Mouse (Mus musculus) left cerebral cortex, postnatal 36 days (tissue): ENCODE measurements around the gene Klf2. TPM values are rescaled to one million over a fixed set of nuclear protein-coding genes. Genes with fewer than 3 reads are reported as not detected.

ENCODE experiments used
- DNase-seq, 2 experiments: peaks; one replicate each; pipeline ENCODE4 v3.0.0; 2021 to 2022; ENCODE audit warnings: low spot score in 2 of 2, mixed read lengths in 1 of 2
- intact Hi-C: fragments of 180-260 bp; cut with DNase I; formaldehyde crosslinking; loops from one replicate; pipeline ENCODE4 v1.15.1; 2025
- total RNA-seq, 2 experiments: library from RNA; stranded (reverse); gene quantifications; 2 replicates each; pipeline ENCODE4 v1.2.3; 2021

The Klf2 gene
- total RNA-seq, 2 experiments from 2014 or later = 13.5 to 22.2 TPM

DNA sequence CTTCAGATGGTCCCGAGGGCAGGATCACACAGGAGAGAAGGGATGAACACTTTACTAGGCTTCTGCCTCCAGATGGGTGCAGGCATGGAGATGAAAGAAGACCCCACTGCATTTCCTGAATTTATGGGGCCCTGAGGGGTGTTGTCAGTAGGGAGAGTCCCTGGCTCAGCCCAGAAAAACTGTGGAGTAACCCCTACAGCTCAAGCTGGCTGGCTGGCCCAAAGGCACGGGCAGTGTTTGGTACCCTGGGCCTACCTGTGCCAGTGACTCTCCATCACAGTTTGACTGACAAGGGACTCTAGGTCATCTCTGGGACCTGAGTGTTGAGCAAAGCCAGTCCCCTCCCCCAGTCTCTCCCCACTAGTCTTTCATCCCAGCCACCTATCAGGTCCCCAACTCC lies 5.9 kb downstream of the Klf2 start:
- intact Hi-C loops = no loop called here
- DNase-seq = no peak

DNA sequence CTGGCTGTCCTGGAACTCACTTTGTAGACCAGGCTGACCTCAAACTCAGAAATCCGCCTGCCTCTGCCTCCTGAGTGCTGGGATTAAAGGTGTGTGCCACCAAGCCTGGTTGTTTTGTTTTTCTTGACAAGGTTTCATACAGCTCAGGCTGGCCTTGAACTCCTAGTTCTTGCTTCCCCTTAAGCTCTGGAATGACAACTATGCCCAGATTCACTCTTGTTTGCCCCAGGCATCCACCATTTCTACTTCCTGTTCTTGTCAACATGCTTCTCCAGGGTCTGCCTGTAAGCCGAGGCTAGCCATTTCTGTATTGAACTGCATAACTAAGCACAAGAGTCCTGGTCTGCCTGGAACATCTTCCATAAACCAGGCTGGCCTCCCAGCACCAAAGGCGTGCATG lies 10.3 kb downstream of the Klf2 start:
- intact Hi-C loops = no loop called here
- no peak for DNase-seq

DNA sequence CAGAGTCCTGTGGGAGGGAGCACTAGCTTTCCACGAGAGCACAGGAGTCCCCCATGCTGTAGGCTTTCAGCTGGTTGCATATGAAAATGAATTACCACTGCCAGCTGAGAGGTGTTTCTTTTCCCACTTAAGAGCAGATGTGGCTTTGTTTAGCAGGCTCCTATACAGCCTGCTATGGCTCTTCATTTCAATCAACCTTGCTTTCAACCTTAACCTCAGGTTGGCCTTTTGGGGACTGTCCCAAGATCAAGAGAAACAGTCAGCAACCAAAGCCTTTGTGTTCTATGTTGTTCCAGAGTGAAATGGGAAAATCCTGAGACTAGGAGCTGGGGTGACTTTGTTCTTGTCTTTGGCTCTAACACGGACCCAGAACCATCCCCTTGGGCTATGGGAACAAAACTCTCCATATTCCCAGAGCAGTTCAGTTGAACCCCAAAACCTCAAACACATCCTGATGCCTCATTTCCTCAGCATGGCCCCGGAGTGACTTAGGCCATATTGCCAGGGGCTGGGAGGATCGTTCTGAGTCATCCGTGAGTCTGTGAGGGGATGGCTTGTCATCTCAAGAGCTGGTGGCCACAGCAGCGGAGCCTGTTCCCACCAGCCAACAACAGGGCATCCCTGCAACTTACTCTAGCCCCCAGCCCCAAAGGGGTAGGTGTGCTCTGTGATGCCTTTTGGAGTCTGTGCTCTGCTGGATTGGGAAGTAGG lies 12.1 kb downstream of the Klf2 start:
- intact Hi-C loops = no loop called here
- no peak for DNase-seq

DNA sequence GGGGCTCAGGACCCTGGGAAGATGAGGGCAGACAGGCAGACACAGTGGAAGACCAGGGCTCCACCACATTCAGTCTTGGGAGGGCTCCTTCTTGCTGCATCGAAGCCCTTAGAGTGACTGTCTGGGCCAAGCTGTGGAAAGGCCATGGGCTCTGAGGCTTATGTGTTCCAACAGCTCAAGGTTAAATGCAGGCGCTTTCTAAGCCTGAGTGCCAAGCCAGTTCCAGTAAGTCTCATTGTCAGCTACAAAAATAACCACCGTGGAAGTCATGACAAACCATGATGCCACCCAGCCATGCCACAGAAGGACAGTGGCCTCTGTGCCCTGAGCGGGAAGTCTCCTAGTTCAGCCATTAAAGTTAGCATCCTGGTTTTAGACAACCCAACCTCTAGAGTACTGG lies 12.8 kb downstream of the Klf2 start:
- intact Hi-C loops = no loop called here
- no peak for DNase-seq

DNA sequence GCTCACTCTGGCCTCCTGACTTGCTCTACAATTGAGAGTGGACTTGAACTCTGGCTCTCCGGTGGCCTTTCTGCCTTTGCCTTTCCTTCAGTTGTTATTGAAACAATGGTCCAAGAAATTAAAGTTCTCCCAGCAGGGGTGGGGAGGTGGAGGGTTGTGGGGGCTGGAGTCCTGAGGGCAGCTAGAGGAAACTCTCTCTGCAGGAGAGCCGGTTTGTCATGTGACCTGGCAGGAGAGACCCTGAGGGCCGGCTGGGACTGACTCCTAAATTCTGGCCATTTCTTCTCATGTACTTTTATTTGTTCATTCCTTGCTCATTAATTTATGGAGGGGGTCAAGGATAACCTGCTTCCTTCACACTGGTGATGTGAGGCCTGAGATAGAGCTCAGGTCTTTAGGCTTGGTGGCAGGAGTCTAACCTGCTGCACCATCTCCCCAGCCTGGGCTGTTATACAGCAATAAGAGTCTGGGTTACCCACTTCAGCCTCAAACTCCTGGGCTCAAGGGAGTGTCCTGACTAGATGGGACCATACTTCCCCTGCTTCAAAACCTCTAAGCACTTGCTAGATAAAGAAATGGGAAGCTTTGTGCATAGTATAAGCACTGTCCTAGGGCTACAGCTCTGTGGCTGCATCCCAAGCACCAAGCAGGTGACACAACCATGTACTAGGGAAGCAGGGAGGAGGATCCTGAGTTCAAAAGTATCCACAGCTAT lies 14.8 kb downstream of the Klf2 start:
- intact Hi-C loops = no loop called here
- DNase-seq = no peak

DNA sequence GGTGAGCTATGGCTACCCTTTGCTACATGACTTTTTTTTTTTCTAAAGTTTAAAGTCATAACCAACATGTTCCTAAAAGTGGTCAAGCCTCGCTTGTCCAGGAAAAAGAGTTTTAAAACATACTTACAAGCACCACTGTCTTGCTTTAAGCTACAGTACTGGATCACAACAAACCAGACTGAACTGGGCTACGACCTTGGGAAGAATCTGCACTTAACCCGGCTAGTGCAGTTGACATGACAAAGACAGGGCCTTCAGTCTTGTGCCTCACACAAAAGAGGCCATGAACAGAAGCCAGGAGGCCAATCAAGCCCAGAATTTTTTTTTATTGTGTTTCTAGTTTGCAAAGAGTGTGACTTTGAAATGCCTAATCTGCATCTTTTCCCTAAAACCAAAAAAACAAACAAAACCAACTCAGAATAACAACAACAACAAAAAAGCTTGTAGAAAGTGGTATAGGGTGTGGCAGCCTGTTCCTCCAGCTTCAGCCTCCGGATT lies 15.4 kb downstream of the Klf2 start:
- DNase-seq = no peak
- intact Hi-C loops = no loop called here

DNA sequence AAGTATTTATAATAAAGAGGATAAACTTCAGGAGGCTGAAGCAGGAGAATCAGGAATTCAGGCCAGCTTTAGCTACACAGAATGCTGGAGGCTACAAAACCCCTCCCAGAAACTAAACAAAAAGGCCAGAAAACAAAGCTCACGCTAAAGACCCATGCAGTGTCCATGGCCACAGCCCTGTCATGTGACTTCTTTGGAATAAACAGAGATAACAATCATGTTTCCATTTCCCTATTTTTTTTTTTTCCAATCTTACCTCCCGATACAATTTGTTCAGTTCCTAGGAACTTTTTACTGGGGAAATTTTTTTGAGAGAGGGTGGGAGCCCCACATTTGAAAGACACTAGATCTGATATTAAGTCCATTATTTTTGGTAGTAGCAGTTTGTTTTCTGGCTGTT lies 17.4 kb downstream of the Klf2 start:
- DNase-seq = no peak
- intact Hi-C loops = no loop called here

DNA sequence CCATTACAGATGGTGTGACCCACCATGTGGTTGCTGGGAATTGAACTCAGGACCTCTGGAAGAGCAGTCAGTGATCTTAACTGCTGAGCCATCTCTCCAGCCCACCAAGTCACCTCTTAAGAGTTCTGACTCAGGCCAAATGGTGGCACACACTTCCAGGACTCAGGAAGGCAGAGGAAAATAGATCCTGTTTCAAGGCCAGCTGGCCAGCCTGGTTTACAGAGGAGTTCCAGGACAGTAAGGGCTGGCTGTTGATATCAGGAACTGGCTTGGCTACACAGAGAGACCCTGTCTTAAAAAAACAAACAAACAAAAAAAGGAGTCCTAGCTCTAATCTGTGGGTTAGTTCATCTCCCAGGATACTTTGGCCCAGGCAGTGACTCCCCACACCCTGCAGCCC lies 18.2 kb downstream of the Klf2 start:
- no peak for DNase-seq
- intact Hi-C loops = no loop called here

DNA sequence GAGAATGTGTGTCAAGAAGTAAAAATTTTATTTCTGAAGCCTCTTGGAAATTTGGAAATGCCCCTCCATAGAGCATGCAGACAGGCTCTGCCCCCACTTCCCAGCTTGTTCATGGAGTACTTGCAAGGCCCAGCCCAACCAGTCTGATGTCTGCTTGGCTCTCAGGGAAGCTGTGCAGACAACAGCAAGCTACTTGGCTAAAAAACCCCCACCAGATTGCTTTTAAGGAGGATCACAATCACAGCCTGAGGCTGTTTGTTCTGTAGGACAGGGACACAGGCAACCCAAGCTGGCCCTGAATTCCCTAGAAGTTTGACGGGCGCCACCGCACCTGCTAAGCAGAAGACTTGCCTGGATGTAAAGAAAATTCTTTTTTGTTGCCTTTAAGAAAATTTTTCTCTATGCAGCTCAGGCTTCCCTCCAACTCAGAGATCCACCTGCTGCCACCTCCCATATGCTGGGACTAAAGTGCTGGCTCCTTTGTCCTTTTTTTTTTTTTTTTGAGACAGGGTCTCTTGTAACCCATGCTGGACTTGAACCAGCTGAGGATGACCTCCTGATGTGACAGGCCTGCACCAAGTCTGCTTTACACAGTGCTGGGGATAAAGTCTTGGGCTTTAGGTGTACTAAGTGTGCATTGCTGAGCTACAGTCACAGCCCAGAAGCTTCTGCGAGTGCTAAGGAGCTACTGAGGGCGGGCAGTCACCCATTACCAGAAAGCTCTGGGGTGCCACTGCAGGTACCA lies 23.9 kb downstream of the Klf2 start:
- intact Hi-C loops = no loop called here
- no peak for DNase-seq

DNA sequence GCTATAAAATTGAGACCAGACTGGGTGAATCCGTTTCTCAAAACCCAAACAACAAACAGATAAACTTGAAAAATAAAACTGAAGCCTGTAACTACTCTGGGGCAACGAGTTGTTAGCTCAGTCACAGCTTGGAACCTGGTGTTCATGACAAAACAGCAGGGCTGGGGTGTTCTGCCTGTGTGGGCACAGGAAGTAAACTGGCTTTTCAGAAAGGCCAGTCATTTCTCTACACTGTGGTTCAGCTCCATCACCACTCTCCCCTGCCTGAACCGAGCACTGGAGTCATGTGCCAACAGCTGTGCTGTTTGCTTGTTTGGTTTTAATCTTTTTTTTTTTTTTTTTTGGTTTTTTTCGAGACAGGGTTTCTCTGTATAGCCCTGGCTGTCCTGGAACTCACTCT lies 24.9 kb downstream of the Klf2 start:
- intact Hi-C loops = no loop called here
- DNase-seq = no peak

DNA sequence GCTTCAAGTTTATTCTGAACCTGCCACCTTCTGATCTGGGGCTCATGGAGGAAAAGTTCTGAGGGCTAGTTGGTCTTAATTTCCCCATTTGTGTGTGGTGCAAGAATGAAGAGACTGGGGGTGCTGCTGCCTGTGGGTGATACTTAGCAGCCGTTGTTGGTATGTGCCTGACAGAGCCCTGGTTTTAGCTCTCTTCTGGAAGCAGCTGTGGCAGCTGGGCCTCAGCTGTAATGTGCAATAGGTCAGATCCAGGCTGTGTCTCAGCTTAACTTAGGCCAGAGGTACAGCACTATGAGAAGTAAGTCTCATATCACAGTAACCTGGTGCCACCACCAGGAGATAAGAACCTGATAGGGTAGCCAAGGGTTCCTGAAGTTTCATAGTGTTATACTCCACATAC lies 28.7 kb downstream of the Klf2 start:
- DNase-seq = no peak
- intact Hi-C loops = no loop called here

DNA sequence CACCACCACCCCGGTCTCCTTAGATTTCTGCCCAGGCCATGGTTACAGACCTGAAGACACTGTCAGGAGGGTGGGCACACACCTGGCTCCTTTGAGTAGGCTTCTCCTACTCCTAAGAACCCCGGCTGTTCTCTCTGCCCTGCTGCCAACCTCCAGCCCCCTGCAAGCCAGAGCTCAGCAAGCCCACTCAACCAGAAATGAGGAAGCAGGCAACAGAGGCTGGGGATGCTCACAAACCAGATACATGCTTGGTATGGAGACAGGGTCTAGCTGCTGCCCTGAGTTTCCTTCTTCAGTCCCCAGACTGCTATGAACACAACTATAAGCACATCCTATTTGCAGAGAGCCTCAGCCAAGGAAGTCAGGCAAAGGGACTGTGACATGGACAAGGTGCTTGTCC lies 29.3 kb downstream of the Klf2 start:
- intact Hi-C loops = no loop called here

DNA sequence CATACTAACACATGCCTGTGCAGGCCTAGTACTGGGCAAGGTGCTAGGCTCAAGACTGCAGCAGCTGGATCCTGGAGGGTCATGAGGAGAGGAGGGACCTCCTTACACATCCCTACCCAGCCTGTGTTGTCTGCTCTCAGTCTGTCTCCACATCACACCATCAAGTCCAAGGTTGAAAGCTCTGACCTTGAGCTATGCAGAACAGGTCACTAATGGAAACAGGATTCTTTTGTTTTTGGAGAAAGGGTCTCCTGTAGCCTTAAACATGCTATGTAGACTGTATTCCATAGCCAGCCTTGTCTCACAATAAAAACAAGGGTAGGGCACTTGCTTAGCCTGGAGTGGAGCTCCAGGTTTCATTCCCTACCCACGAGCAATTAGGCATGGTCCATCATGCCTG lies 30.1 kb downstream of the Klf2 start:
- intact Hi-C loops = no loop called here
- DNase-seq = no peak

More for the DNA sequence above, 29.3 kb downstream of the Klf2 start:
- no peak for DNase-seq

DNA sequence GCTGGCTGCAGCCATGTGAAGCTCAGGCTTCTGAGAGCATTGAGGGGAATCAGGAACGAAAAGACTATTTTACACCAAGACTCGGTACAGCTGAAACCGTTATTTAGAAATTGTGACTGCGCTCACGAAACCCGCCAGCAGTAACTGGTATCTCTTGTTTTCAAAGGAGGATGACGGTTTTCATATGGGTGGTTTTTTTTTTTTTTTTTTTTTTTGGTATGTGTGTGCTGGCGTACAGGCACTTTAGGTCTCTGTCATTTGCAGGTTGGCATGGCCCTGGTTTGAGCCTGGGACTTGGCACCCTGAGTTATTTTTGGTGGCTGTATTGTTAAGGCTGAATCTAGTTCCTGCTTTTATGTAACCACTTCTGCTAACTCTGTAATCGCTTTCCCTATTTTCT lies 31.0 kb downstream of the Klf2 start:
- intact Hi-C loops = loop anchor here (5.0 kb wide), 1 partner anchor 33 kb away; the partner anchor contains the start of gene Klf2
- no peak for DNase-seq

DNA sequence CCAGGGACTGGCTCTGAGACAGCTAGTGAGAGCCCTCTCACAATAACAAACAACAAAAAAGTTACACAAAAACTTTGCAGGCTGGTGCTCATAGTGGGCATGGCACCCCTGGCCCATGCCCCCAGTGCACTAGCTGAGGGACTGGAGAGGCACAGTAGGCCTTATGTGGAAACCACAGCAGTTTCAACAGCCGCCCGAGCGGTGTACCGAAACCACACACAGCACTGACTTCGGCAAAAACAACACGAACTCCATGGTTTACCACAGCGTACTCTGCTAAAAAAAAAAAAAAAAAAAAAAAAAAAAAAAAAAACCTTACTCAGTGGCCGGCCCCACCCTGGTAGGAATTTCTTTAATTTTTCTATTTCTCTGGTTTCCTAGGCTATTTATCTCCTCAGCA lies 31.9 kb downstream of the Klf2 start:
- DNase-seq = no peak
- intact Hi-C loops = loop anchor here (5.0 kb wide), 1 partner anchor 33 kb away; the partner anchor contains the start of gene Klf2

DNA sequence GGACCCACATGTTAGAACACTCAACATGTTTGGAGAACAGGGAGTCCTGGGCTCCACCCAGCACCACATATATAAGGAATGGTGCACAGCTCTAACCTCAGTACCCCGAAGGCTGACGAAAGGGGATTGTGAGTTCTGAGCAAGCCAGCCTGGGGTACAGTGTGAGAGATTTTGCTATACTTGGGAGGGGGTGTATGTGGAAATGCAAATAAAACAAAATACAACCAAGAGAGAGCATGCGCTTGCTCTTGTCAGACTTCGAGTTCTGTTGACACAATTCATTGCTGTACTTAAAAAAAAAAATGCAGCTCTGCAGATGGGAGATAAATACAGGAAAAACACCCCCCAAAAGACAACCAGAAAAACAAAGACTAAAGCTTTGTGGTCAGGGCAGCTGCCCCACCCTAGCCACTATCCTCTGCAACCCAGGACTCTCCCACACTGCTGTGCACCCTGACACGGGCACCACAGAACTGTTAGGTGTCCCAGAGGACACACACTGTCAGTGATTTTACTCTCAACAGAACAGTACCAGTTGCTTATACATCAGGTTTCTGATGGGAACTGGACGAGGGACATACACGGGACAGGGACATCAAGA lies 32.7 kb downstream of the Klf2 start:
- no peak for DNase-seq
- intact Hi-C loops = loop anchor here (5.0 kb wide), 1 partner anchor 34 kb away; the partner anchor contains the start of gene Klf2

DNA sequence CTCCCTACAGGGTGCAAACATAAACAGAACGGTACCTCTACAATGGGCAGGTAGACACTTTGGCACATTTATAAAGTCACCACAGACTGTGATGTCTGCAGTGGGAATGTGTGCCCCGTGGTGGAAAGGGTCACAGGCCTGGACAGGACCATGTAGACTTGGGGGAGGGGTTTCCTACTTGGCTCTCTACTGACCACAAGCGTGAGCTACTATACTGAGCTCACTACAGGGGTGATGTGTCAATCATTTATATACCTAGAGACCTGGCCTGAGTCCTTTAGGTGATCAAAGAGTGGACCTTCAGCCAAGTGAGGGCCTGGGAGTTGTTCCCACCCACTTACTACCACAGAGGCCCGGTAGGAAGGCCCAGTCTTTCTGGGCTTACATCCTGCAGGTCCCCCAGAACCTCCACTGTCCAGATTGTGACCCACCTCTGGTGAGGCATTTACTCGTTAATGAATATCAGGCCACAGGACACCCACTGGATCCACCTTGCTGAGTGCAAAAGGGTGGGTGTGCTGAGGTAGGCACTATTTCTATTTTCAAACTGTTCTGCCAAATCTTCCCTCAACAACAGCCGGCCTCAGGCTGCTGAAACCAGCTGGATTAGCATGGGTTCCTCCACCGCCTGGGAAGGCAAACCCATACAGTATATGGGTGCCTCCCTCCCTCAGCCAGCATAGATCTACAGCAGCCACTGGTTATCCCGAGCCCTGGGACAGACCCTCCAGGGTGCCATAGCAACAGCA lies 34.3 kb downstream of the Klf2 start:
- intact Hi-C loops = loop anchor here (5.0 kb wide), 1 partner anchor 36 kb away; the partner anchor contains the start of gene Klf2
- DNase-seq = peak in 1 of 2 experiments; percentile 41

DNA sequence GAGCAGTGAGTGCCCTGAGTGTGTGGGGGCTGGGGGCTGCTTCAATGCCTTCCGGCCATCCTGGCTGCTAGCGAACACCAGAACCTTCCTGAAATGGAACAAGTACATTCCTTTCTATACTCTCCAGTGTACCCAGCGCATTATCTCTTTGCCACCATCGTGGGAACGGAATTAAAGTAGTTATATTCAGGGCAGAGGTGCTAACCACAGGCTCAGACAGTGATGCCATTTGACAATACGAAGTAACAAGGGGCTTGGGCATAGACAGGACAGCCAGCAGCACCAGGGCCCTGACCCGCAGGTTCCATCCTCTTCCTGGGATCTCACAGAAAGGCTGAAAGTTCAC lies 34.8 kb downstream of the Klf2 start:
- intact Hi-C loops = loop anchor here (5.0 kb wide), 1 partner anchor 36 kb away; the partner anchor contains the start of gene Klf2
- DNase-seq = no peak

DNA sequence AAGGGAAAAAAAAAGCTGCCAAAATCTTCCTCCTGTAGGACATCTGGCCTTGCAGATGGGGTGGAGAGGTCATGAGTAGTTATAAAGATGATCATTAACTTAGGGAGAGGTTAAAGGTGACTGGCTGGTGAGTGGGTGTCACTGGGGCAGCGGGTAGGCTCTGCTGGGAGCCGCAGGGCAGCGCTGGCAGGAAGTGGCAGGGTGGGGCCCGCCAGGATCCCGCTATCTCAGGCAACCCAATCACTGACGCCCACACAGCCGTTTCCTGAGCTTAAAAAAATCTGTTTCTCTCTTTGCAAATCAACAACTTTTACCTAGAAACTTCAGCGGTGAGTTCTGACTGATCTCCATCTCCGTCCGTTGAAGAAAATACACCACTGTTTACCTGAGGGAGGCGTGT lies 35.4 kb downstream of the Klf2 start:
- intact Hi-C loops = loop anchor here (5.0 kb wide), 1 partner anchor 37 kb away; the partner anchor contains the start of gene Klf2
- no peak for DNase-seq
